Mouse (Mus musculus): ENCODE data around the gene Pkd1l1.

The Pkd1l1 gene

DNA sequence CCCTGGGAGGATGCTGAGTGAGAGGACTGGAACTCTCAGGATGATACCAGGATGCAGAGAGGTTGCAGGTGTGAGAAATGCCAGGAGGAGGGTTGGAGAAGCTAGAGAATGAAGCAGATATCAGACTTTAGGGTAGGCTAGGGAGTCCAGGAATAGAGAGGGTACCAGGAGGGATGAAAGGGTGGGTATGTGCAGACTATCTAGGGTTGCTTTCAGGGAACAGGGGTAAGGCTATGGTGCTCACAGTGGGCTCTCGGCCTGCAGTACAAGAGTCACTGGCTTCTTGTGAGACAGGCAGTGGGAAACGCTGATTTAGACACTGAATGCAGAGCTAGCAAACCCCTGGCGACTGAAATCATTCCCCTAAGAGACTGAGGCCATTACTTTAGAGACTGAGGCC lies at the start of gene Pkd1l1:
Gene Pkd1l1, minus strand, starts transcription at position 101 of the 400 bp plus-strand sequence.
- no peak for DNase-seq (ENCODE audit: low spot score in 2 of 2)

DNA sequence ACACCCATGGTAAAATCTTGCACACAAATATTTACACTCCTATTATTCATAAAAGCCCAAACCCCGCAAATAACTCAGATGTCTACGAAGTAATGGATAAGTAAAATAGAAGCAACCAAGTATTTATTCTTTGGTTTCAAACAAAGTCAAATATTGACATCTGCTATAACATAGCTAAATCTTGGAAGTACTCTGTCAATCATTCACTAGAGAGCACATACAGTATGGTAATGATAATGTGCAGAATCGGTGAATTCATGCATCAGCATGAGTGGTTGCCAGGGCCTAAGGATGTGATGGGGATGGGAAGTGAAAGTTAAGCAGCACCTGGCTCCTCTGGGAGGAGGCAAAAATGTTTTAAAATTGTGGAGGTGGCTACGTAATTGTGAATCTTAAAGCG lies 47.1 kb upstream of the Pkd1l1 start:
- DNase-seq (ENCODE audit: low spot score in 2 of 2): no peak

DNA sequence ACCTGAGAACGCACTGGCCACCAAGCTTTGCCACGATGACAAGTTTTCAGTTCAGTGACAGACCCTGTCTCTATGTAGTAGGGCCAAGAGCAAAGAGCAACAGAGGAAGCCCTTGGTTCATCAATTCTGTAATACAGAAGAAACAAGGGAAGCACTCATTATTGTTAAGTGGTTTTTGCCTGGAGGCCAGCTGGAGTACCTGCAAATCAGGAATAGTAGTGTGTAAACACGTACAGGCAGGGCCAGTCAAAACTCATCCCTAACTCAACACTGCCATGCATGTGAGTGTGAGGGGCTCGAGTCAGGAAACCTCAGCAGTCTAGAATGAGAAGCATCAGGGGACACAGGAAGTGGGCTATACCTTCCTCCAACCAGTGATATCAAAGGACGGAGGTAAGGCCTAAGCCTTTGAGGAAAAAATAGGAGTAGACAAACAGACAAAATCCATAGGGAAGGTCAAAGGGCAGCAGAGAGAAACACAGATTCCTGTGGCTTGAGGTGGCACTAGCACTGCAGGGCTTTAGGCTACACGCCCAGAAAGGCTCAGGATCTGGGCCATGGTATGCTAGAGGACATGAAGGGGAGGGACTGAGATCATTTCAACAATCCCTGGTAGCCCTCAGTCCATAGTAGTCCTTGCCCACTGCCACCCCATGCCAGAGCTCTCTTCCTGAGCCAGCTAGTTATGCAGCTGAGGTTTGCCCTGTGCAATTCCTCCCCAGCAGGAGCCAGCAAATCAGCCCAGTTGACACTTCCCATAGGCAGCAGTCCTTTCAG lies 45.6 kb upstream of the Pkd1l1 start:
- DNase-seq (ENCODE audit: low spot score in 2 of 2): no peak

DNA sequence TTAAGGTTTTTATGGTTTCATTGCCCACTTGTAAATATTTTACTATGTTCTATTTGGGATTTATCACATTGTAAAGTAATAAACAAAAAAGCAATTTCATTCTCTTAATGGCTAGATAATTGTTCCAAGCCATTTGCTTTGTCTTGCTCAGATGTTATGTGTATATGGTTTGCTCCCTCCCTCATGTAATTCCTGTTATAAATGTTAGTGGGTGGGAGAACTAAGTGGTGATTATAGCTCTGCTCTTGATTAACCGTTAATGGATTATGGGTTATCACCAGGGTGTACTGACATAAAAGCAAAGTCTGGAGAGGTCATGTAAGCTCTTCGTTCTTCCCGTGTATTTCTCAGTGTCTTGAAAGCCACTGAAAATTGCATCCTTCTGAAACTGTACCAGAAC lies 41.7 kb upstream of the Pkd1l1 start:
- no peak for DNase-seq (ENCODE audit: low spot score in 2 of 2)

DNA sequence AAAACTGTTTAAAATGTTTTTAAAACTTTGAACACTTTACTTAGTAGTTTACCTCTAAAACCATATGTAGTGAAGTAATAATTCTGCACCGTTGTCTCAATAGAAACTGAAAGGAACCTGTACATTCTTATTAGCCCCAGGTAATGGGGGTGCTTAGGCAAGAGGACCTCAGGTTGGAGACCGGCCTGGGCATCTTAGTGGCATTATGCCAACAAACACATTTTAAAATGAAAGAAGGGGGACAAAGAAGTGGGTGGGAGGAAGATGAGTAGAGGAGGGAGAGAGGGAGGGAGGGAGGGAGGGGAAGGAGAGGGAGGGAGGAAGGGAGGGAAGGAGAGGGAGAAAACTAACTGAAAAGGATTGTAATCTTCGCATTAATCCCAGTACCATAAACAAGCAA lies 38.3 kb upstream of the Pkd1l1 start:
- DNase-seq (ENCODE audit: low spot score in 2 of 2): no peak

DNA sequence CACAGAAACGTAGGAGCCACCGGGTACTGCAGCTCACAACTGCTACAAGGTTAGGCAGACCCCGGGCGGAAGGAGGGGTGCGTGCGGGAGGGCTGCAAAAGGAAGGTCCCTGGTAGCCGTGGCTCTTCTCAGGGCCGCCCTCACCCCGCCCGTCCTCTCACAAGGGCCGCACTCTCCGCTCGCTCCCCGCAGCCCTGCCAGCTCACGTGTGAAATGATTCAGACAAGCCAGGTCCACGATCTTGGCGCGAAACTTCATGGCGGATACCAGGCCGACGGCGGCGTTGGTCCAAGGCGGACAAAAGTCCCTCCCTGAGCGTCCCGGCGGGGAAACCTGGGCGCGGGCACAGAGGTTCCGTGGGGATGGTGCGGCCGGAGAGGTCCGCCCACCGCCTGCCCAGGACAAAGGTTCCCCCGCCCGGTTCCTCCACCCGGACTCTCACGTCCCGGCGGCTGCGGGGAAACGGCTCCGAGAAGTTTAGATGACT lies 37.8 kb upstream of the Pkd1l1 start, which contains the start of gene Hus1:
Gene Hus1, minus strand, starts transcription at position 339 of the 487 bp plus-strand sequence.
- peak; percentile 86 to 87 for DNase-seq (ENCODE audit: low spot score in 2 of 2)

DNA sequence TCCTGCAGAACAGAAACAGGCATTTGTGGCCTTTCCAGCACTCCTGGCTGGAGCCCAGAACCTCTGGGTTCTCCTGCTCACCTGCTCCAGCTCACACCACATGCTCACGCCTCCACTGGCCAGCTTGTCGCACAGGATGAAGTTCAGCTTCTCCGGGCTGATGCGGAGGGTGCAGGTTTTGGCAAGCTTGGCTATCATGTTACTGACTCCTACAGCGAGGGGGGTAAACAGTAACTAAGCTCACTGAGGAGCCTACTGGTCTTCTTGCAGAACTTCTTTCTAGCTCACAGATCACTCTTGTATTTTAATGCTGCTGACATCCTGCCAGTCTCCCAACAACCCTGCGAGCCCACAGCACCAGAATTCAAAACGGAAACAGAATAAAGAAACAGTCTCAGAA lies 37.4 kb upstream of the Pkd1l1 start:
- peak in 1 of 2 experiments; percentile 20 for DNase-seq (ENCODE audit: low spot score in 2 of 2)

DNA sequence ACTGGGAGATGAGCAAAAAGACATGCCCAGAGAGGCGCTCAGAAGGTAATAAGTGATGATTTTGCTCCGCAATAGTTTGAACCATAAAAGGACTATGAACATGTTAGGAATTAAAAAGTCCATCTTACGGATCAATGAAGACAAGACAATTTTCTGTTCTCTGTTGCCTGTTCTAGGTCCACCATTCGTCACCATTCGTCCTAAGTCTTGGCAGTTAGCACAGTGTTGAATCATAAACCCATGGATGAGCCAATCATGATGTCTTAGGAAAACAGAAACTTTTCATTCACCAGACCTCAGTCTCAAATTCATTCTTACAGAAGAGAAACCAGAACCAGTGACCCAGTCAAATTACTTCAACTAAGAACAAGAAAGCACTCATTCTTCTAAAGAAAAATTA lies 35.7 kb upstream of the Pkd1l1 start:
- DNase-seq (ENCODE audit: low spot score in 2 of 2): no peak

DNA sequence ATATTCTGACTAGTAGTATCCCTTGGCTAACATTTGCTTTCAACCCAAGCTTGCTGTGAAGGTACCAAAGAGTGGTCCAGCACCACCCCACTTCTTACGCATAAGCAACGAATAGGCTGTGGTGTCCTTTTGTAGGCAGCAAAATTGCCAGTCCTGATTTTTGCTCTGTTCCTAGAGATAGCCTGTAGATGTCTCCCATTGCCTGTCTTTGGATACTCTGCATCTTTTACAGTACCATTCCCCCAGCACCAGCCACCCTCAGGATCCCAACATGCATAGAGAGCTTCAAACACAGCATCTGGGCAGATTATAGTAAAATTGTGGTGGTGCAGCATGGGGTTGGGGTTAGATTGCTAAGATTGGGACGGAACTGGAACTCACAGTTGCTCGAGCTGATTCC lies 15.0 kb upstream of the Pkd1l1 start:
- peak; percentile 30 to 37 for DNase-seq (ENCODE audit: low spot score in 2 of 2)

DNA sequence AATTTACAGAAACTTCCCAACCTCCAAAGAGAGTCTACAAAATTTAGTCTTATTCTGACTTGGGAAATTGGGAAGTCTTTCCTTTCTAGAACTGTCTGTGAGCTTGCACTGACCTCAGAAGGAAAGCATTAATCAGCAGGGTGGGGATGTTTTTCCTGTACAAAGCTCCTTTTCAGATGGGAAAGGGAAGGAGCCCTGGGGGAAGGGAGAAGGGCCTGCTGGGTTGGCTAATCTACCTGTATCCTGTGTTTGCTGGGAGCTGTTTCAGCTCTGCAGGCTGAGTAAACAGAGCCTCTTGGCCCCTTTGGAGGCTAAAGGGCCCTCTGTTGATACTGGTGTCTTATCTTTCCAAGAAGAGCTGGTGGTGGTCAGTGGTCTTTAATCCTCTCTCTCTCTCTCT lies 13.0 kb upstream of the Pkd1l1 start:
- DNase-seq (ENCODE audit: low spot score in 2 of 2): no peak

DNA sequence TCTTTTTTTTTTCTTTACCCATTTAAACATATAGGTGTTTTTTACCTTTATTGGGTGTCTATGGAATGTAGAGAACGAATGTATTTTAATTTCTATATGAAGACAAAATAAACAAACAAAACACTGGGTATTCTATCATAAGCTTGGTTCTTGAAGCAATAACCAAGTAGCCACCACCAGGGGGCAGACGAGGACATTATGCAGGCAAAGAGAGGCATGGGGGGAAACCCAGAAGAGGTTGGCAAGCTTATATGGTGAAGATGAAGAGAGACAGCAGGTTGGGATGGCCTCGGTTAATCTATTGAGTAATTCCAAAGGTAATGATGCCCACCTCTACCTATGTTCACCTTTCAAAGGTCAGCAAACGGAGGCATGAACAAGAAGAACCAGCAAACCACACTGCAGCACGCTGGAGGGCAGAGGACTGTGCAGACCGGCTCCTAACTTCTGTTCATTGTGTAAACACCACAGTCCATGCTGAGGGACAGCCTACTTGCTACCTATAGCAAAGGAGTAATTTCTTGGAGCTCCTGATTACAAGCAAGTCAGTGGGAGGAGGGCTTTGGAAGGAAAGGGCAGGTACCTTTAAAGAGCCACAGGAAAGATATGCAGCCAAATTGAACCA lies 10.3 kb upstream of the Pkd1l1 start:
- DNase-seq (ENCODE audit: low spot score in 2 of 2): peak; percentile 57 to 69

DNA sequence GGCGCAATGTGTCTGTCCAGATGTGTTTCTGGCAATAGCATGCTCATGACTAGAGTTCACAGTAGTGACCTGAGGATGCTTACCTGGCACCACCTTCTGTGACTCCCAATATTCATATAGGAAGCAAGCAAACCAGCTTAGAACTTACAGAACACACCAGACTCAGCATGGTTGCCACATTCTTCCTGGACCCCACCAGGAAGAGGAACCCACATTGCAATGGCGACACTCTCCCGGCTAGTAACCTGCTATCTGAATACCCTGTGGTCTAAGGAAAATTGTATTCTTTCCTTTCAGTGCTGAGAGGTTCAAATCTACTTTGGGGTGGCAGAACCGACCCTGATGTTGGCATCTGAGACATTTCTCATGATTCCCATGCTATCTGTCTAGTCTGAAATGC lies 5.1 kb upstream of the Pkd1l1 start:
- DNase-seq (ENCODE audit: low spot score in 2 of 2): no peak

DNA sequence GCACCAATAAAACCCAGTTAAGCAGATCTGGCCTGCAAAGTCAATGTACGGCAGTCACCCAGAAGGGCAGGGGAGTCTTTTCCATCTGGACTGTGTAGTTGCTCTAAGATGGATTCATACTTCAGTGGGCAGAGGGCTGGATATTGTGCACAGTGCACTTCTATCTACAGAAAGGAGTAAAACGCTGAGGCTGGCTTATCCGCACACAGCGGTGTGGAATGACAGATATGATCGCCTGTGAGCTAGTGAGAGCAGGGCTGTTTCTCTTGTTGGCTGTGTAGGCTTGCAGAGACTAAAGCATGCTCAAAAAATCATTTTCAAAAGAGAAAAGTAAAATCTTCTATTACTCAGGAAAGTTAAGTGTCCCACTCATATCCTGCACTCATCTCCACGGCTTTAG lies 973 bp downstream of the Pkd1l1 start:
- no peak for DNase-seq (ENCODE audit: low spot score in 2 of 2)

DNA sequence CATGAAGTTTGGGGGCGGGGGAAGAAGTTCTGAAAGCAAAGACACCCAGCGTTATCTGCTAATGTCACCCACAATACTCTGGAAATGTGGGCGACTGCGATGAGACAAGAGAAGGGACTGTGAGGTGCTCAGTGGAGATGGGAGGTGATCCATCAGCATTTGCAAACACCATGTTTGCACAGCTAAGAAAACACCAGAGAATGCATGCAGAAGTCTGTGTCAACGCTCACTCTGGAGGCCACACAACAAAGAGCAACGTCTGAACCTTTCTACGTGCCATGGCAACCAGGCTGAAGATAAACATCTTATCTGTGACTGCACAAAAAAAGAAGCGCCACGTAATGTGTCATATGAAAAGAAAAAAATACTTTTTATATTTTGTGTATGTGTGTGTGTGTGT lies 2.6 kb downstream of the Pkd1l1 start:
- DNase-seq (ENCODE audit: low spot score in 2 of 2): no peak

DNA sequence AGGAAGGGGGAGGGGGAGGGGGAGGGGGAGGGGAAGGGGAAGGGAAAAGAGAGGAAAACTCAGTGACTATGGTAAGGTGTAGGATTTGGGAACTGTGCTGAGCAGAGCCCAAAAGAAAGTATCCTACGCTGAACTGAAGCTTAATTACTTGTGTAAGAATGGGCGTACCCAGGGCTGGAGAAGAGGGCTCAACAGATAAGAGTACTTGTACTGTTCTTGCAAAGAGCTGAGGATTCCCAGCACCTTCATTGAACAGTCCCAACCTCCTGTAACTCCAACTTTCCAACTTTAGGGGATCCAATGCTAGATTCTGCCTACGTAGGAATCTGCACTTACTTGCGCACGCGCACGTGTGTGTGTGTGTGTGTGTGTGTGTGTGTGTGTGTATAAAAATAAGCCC lies 5.0 kb downstream of the Pkd1l1 start:
- DNase-seq (ENCODE audit: low spot score in 2 of 2): no peak

DNA sequence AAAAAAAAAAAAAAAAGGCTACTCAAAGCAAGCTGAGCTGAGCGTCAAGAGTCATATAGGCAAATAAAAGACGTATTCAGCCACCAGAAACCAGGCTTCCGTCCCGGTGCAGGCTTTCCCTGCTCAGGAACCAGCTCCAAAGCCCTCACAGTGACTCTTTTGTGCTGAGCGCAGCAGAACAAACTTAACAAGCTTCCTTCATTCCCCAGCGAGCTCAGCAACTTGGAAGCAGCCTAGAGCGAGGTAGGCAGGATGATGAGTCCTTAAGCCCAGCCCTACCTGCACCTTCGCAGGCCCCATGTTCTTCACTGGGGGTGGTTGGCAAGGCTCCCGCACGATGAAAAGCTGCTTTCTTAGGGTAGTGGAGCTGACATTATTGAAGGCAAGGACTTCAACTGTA lies 14.5 kb downstream of the Pkd1l1 start:
- peak; percentile 65 to 72 for DNase-seq (ENCODE audit: low spot score in 2 of 2)

DNA sequence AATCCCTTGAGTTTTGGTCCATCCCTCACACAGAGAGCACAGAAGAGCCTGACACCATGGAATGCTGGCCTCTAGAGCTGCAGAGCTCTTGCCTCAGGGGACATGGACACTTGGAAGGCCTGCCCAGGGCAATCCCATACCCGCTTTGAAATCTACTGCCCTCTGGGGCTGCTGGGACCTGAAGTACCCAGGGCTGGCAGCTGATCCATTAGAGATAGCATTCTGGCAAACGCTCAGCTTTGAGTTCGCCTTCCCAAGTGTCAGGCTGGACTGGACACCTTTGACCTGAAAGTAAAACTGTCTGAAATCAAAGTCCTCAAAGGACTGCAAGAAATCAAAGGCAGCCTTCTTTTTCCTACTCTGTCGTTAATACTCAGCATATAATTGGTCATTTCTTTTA lies 15.0 kb downstream of the Pkd1l1 start:
- no peak for DNase-seq (ENCODE audit: low spot score in 2 of 2)

DNA sequence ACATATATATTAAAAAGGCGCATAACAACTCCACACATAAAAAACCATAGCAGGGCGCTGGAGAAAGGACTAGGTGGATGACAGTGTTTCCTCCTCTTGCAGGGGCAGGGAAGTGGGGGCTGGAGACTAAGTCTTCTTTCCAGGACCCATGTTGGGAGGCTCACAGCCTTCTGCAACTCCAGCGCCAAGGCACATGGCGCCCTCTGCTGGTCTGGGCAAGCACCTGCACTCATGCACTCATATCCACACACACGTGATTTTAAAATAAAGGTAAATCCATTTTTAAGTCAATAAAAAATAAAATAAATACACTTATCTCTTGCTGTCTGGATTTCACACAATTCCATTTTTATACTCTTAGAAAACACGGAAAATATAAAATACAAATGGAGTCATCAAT lies 16.0 kb downstream of the Pkd1l1 start:
- DNase-seq (ENCODE audit: low spot score in 2 of 2): peak in 1 of 2 experiments; percentile 29

DNA sequence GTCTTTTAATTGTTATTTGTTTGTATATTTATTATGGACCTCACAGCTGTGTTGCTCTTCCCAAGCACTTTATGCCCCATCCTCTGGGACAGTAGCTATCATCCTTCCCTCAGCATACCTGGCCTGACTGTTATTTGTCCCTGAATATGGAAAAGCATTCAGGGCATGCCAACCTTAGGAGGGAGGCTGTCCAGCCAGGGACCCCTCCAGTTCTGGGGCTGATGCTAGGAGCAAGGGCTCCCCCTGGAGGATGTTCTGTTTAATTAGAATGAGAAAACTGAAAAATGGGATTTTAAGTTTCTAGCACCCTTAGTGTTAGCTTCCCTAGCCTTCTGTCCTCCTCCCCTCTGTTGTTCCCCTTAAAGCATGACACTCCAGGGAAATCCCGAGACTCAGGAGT lies 17.4 kb downstream of the Pkd1l1 start:
- peak; percentile 30 to 66 for DNase-seq (ENCODE audit: low spot score in 2 of 2)

DNA sequence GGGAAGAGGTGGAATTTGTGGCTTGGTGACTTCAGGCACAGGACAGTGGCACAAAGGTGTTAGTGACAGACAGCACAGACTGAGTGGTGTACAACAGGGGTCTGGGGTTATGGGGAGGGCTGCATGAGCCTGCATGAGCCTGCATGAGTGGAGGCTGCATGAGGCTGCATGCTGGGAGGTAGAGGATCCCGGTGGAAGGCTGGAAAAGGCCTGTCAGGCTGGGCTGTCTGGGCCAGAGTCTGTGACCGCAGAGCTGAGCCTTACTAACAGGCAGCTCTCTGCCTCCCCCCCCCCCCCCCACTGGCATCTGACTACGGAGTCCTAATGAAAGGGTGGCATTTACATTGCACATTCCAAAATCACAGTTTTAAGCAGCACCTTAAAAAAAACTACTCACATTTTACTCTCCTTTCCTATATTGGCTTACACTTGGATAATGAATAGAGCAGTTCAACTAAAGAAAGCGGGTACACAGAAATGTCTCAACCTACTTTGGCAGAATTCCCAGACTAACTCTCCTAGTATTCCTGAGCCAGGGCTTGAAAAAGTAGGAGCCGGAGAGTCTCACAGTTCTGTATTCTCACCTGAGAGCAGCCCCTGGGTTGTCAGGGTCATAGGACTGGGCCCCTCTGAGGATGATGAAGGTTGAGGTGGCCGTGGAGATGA lies 23.2 kb downstream of the Pkd1l1 start:
- DNase-seq (ENCODE audit: low spot score in 2 of 2): no peak

DNA sequence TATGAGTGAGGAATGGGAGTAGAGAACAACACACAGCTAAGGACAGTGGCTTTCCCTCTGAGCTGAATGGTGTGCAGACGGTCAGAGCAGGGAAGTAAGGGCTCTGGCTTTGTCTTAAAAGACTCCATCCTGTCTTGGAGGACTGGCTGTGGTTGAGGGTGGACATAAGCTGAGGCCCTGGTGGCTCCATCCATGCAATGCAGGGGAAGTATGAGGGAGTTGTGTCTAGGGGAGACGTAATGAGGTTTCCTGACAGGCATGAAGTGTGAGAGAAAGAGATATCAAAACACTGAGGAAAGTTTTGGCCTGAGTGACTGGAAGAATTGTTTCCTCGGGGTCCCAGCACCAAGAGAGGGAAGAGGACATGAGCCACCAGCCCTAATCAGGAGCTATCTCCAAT lies 24.2 kb downstream of the Pkd1l1 start:
- DNase-seq (ENCODE audit: low spot score in 2 of 2): no peak

DNA sequence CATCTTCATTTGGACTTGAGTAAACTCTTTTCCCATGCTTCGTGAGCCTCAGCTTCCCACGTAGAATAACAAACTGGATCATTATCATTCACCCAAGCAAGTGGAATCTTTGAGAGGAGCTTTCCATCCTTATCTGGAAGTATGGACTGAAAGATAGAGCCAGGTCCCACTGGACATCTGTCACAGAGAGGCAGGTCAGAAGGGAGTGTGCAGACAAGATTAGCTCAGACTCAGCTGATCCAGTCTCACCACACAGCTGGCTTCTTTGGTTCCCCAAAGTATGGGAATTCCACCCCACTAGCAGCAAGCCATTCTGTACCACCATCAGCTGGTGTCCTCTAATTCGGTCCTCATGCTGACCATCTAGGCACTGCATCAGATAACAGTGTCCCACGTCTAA lies 29.0 kb downstream of the Pkd1l1 start:
- no peak for DNase-seq (ENCODE audit: low spot score in 2 of 2)

DNA sequence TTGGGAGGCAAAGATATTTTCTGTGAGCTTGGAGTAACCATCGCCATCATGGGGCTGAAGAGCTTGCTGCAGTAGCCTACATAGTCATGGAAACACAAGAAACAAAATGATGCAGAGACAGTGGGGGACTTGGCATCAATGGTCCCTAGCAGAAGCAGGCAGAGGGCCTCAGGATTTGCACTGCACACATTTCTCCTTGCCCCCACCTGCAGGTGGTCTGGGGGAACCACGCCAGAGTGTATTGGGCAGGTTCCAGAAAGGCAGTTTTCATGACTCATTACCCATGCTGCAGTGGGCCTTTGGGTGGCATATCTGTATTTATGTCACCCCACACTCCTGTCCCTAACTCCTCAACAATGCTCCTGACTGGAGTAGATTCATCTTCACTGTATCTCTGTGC lies 30.6 kb downstream of the Pkd1l1 start:
- DNase-seq (ENCODE audit: low spot score in 2 of 2): no peak

Data from right cerebral cortex, postnatal 10 days (tissue).